Mouse (Mus musculus) layer of hippocampus, postnatal 25 days (tissue): ENCODE data around the gene Tctex1d1. TPM values are rescaled to one million over a fixed set of nuclear protein-coding genes. Genes with fewer than 3 reads are reported as not detected.

ENCODE experiments used
- DNase-seq, 2 experiments: peaks; one replicate each; pipeline ENCODE4 v3.0.0; 2022; ENCODE audit warnings: mixed read lengths in 2 of 2, low spot score in 1 of 2; ENCODE audit errors: extremely low spot score in 1 of 2
- total RNA-seq, 2 experiments: library from RNA; stranded (reverse); gene quantifications; 2 replicates each; pipeline ENCODE4 v1.2.3; 2021

The Tctex1d1 gene
- total RNA-seq, 2 experiments from 2014 or later = 0.52 TPM; not detected in 1

GRCm38 (mm10) chr4:102987325-102987724, 8.9 kb downstream of the Tctex1d1 start:
- no peak for DNase-seq

- DNase-seq = no peak
Measured at GRCm38 (mm10) chr4:102987756-102988155, 9.3 kb downstream of the Tctex1d1 start.

GRCm38 (mm10) chr4:102988526-102988925, 10.1 kb downstream of the Tctex1d1 start:
- no peak for DNase-seq

GRCm38 (mm10) chr4:102989391-102989790, 11.0 kb downstream of the Tctex1d1 start:
- no peak for DNase-seq

- DNase-seq = no peak
Measured at GRCm38 (mm10) chr4:102990016-102990415, 11.6 kb downstream of the Tctex1d1 start.

GRCm38 (mm10) chr4:102990595-102991340, 12.4 kb downstream of the Tctex1d1 start:
- DNase-seq = no peak

GRCm38 (mm10) chr4:102991685-102992084, 13.3 kb downstream of the Tctex1d1 start:
- no peak for DNase-seq

- no peak for DNase-seq
Measured at GRCm38 (mm10) chr4:103004681-103005080, 26.3 kb downstream of the Tctex1d1 start.

- DNase-seq = no peak
Measured at GRCm38 (mm10) chr4:103005190-103005945, 27.0 kb downstream of the Tctex1d1 start.

- no peak for DNase-seq
Measured at GRCm38 (mm10) chr4:103006266-103006665, 27.9 kb downstream of the Tctex1d1 start.

GRCm38 (mm10) chr4:103006943-103007418, 28.6 kb downstream of the Tctex1d1 start:
- no peak for DNase-seq

GRCm38 (mm10) chr4:103010734-103011133, 32.3 kb downstream of the Tctex1d1 start:
- no peak for DNase-seq

- DNase-seq = no peak
Measured at GRCm38 (mm10) chr4:103011823-103012222, 33.4 kb downstream of the Tctex1d1 start.

GRCm38 (mm10) chr4:103013490-103013889, 35.1 kb downstream of the Tctex1d1 start:
- DNase-seq = no peak

GRCm38 (mm10) chr4:103026621-103027020, 48.2 kb downstream of the Tctex1d1 start, which contains the start of gene Insl5:
Gene Insl5 (minus strand): TSS chr4:103026842.
- no peak for DNase-seq

- no peak for DNase-seq
Measured at GRCm38 (mm10) chr4:103027745-103028144, 49.3 kb downstream of the Tctex1d1 start.

- no peak for DNase-seq
Measured at GRCm38 (mm10) chr4:103028177-103029088, 50.0 kb downstream of the Tctex1d1 start.

- DNase-seq = no peak
Measured at GRCm38 (mm10) chr4:103039103-103039837, 60.9 kb downstream of the Tctex1d1 start.

GRCm38 (mm10) chr4:103039838-103040191, 61.4 kb downstream of the Tctex1d1 start:
- no peak for DNase-seq

GRCm38 (mm10) chr4:103042997-103043396, 64.6 kb downstream of the Tctex1d1 start:
- no peak for DNase-seq
